Comparison of ENCODE assay signal across 8 mouse cellular contexts in the genomic region with DNA sequence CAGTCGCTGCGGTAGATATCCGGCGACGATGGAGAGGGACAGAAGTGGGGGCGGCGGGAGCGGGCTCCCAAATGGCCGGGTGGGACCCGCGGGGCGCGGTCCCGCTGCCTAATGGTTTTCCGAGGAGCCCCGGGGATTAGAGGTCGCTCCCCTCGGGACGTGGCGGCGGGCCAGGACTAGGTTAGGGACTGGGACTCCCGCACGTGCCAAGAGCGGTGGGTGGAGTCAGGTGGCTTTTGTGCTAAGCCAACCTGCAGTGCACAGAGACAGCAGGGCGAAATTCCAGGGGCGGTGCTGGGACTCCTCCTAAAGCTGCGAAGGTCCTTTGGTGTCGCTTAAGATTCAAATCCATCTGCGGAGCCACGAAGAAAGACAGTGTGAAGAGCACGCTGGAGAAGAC. TPM values are rescaled to one million over a fixed set of nuclear protein-coding genes. Genes with fewer than 3 reads are reported as not detected.
DNase-seq lines count a peak whose midpoint lies in the region; ATAC-seq and TF ChIP-seq lines count a peak whose summit lies in the region.

No protein-coding gene starts in this region.

- H3K9me3 ChIP-seq in lung, embryonic 14.5 days (ENCODE audit: low read depth, low read length): no peaks in the 10 kb centered on the region
- no peaks in the 10 kb centered on the region for H3K9me3 ChIP-seq in stomach, embryonic 15.5 days

- no peaks in the 10 kb centered on the region for H3K36me3 ChIP-seq in heart, adult 2 months (ENCODE audit: control insufficient read depth, insufficient read depth, low read length)
- H3K36me3 ChIP-seq in lung, embryonic 14.5 days (ENCODE audit: insufficient read depth): no peaks in the 10 kb centered on the region
- H3K36me3 ChIP-seq in stomach, embryonic 15.5 days: no peaks in the 10 kb centered on the region

- no peak for TF ChIP-seq CTCF in cerebellum, adult 2 months (IDR thresholded peaks at IDR 0.05; ENCODE audit: borderline replicate concordance, insufficient read depth, low read depth, low read length)
- TF ChIP-seq CTCF in heart, adult 2 months (IDR thresholded peaks at IDR 0.05): no peak
- TF ChIP-seq CTCF in lung, embryonic 14.5 days (IDR thresholded peaks at IDR 0.05; ENCODE audit: low read depth): no peak

- DNase-seq in cerebellum, adult 2 months: peak; percentile 17 to 26
- peak; percentile 55 for DNase-seq in adrenal gland, adult 2 months
- DNase-seq in heart, adult 2 months: peak; percentile 21 to 48
- DNase-seq in kidney, adult 8-10 months: peak; percentile 22 to 39
- peak; percentile 69 for DNase-seq in lung, embryonic 14.5 days
- no peak for DNase-seq in MN1 (ENCODE audit: low spot score)

- H3K4me2 ChIP-seq in lung, embryonic 14.5 days: peak overlapping the region; percentile 61
- peak overlapping the region; percentile 64 for H3K4me2 ChIP-seq in stomach, embryonic 15.5 days

- TF ChIP-seq POLR2A in cerebellum, adult 2 months (IDR thresholded peaks at IDR 0.05; ENCODE audit: borderline replicate concordance, insufficient read depth, low read length): no peak
- no peak for TF ChIP-seq POLR2A in heart, adult 2 months (IDR thresholded peaks at IDR 0.05; ENCODE audit: insufficient read depth, low read depth, low read length)

- WGBS in cerebellum, adult 2 months: 3% methylated on average over 31 of the region's 31 CpGs
- 3% methylated on average over 31 of the region's 31 CpGs for WGBS in heart, adult 2 months
- WGBS in lung, embryonic 14.5 days: 2% methylated on average over 31 of the region's 31 CpGs
- under 1% methylated on average over 31 of the region's 31 CpGs for WGBS in stomach, embryonic 15.5 days

- H3K4me1 ChIP-seq in cerebellum, adult 2 months (ENCODE audit: control insufficient read depth, insufficient read depth, low read length): no peaks in the 10 kb centered on the region
- H3K4me1 ChIP-seq in heart, adult 2 months (ENCODE audit: control insufficient read depth, insufficient read depth, low read length): peaks cover 2% of the 10 kb centered on the region
- peaks cover 11% of the 10 kb centered on the region for H3K4me1 ChIP-seq in lung, embryonic 14.5 days (ENCODE audit: insufficient read depth)
- H3K4me1 ChIP-seq in stomach, embryonic 15.5 days: peaks cover 18% of the 10 kb centered on the region

- peaks cover 2% of the 10 kb centered on the region; the same call in 1 of the 2 replicates for H3K27me3 ChIP-seq in cerebellum, adult 2 months (ENCODE audit: control insufficient read depth, insufficient read depth, low read length)
- H3K27me3 ChIP-seq in heart, adult 2 months (ENCODE audit: control insufficient read depth, insufficient read depth, low read length): peaks cover 11% of the 10 kb centered on the region
- H3K27me3 ChIP-seq in lung, embryonic 14.5 days (ENCODE audit: insufficient read depth, low read length): peaks cover 27% of the 10 kb centered on the region
- peaks cover 32% of the 10 kb centered on the region for H3K27me3 ChIP-seq in stomach, embryonic 15.5 days (replicated peaks)

- H3K4me3 ChIP-seq in cerebellum, adult 2 months (replicated peaks; ENCODE audit: insufficient read depth, low read depth, low read length): no peak overlapping the region
- H3K4me3 ChIP-seq in heart, adult 2 months: peak overlapping the region; percentile 14; the same call in 1 of the 2 replicates
- peak overlapping the region; percentile 30 for H3K4me3 ChIP-seq in lung, embryonic 14.5 days (ENCODE audit: low read depth, low read length)
- H3K4me3 ChIP-seq in stomach, embryonic 15.5 days (replicated peaks): peak overlapping the region; percentile 27

- H3K9ac ChIP-seq in heart, adult 2 months (ENCODE audit: low read depth, low read length): no peak overlapping the region
- H3K9ac ChIP-seq in lung, embryonic 14.5 days: peak overlapping the region; percentile 43; the same call in 1 of the 2 replicates
- no peak overlapping the region for H3K9ac ChIP-seq in stomach, embryonic 15.5 days

- intact Hi-C loops in heart, adult 2 months (cut with DNase I): no loop called here

- ATAC-seq in cerebellum, adult (ENCODE audit: insufficient number of reproducible peaks, low FRiP score, low TSS enrichment): no peak
- no peak for ATAC-seq in lung, embryonic 14.5 days (ENCODE audit: insufficient read depth)
- ATAC-seq in stomach, embryonic 15.5 days (ENCODE audit: insufficient read depth, low FRiP score, low read depth): peak; percentile 12; the same call in 1 of the 2 replicates

- no peak for TF ChIP-seq EP300 in heart, adult 2 months (IDR thresholded peaks at IDR 0.05; ENCODE audit: insufficient read depth, low read depth, low read length)

- H3K27ac ChIP-seq in cerebellum, adult 2 months (ENCODE audit: insufficient read depth, low read length): no peak overlapping the region
- H3K27ac ChIP-seq in heart, adult 2 months: no peak overlapping the region
- H3K27ac ChIP-seq in lung, embryonic 14.5 days (ENCODE audit: low read depth): peak overlapping the region; percentile 89
- peak overlapping the region; percentile 68; the same call in 1 of the 2 replicates for H3K27ac ChIP-seq in stomach, embryonic 15.5 days

- H3K79me2 ChIP-seq in heart, adult 2 months (replicated peaks; ENCODE audit: control insufficient read depth, insufficient read depth, low read length): no peaks in the 10 kb centered on the region

RNA-seq across cellular contexts. Expression of gene Tac4, which starts 37.9 kb away (rescaled TPM):
- polyA plus RNA-seq in cerebellum, adult 2 months (2012; rRNA removed): 0.26 and 0.55 TPM in 2 replicates
- not detected for total RNA-seq in adrenal gland, adult 2 months (2021)
- not detected in 2 replicates for polyA plus RNA-seq in adrenal gland, adult 2 months (2012; rRNA removed)
- not detected for total RNA-seq in heart, adult 2 months (2021)
- 0.12 TPM in 1 of 2 replicates, not detected in the other for polyA plus RNA-seq in heart, adult 2 months (2012; rRNA removed)
- not detected in 2 replicates for polyA plus RNA-seq in lung, embryonic 14.5 days (2014; fragmentation: Nextera tagmentation; extraction: Ambion mirVana)
- 0.10 and 0.14 TPM in 2 replicates for polyA plus RNA-seq in stomach, embryonic 15.5 days (2015; fragmentation: Nextera tagmentation; extraction: Ambion mirVana)

Comparison
In these comparisons a context has a peak if more than half of its experiments do, and no peak if none do; other contexts are left out.
1. H3K27ac ChIP-seq: peak in lung, embryonic 14.5 days (single experiment) and stomach, embryonic 15.5 days (single experiment); none in cerebellum, adult 2 months (single experiment) and heart, adult 2 months (single experiment).